Mouse (Mus musculus) granulocyte monocyte progenitor cell, adult 5-6 weeks (primary cell): Measurements from ENCODE around the gene Hgf. TPM values are rescaled to one million over a fixed set of nuclear protein-coding genes. Genes with fewer than 3 reads are reported as not detected.

Experiments
- total RNA-seq, 2 experiments: library from RNA; stranded (forward) in 1 of 2; stranded (reverse) in 1 of 2; fragments of 200-712, 200-1000 nt in 1 of 2; fragments of >200 nt in 1 of 2; fragmentation: Nextera tagmentation in 1 of 2; gene quantifications; 2 replicates each; pipeline ENCODE4 v1.2.3; 2014 to 2017

Gene Hgf
- total RNA-seq, 2 experiments from 2014 or later = 12.9 TPM

Other genes starting within 250 kb of the Hgf start
- not detected in 2 replicates for gene Gm28710, start 238.3 kb downstream of the Hgf start, total RNA-seq (2014; fragmentation: Nextera tagmentation)
- not detected in 2 replicates for gene Gm28710, start 238.3 kb downstream of the Hgf start, total RNA-seq (2017)